Mouse (Mus musculus): ENCODE measurements around the gene Tbc1d5. TPM values are rescaled to one million over a fixed set of nuclear protein-coding genes. Genes with fewer than 3 reads are reported as not detected.

Gene Tbc1d5
- total and polyA plus RNA-seq, 3 experiments, result 6.6 to 13.9 (median 7.7) TPM

DNA sequence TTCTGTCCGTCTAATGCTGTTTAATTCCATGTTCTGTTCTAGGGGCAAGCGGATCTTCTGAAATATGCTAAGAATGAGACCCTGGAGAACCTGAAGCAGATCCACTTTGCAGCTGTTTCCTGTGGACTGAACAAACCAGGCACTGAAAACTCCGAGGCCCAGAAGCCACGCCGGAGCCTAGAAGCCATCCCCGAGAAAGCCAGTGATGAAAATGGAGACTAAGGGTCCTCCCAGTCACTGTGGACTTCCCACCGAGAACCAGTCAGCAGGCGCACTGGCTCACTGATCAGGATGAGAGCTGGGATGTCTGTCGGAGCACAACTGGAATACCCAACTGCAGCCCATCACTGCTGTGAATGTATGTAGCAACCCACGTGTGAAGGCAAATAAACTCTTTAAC is 491.5 kb downstream of the Tbc1d5 start:
- in situ Hi-C loops (cut with MboI; ENCODE audit: low pct_ligation_motif_present, low pct_unique_long_range_greater_than_20kb, low sequenced_read_pairs), result no loop called here
- no peak for TF ChIP-seq UBTF (IDR thresholded peaks at IDR 0.05; ENCODE audit: low read depth, low read length)
- TF ChIP-seq NELFE (IDR thresholded peaks at IDR 0.05; ENCODE audit: low read depth, low read length), result no peak
- no peak for TF ChIP-seq RAD21 (IDR thresholded peaks at IDR 0.05; ENCODE audit: low read depth, low read length)
- no peak for TF ChIP-seq POLR2A (IDR thresholded peaks at IDR 0.05; ENCODE audit: low read depth, low read length)
- TF ChIP-seq MYC (IDR thresholded peaks at IDR 0.05; ENCODE audit: low read depth, low read length), result no peak
- TF ChIP-seq BHLHE40 (IDR thresholded peaks at IDR 0.05; ENCODE audit: low read depth, low read length), result no peak
- TF ChIP-seq TCF12 (IDR thresholded peaks at IDR 0.05; ENCODE audit: low read depth, low read length), result no peak
- no peak for TF ChIP-seq ZNF384 (IDR thresholded peaks at IDR 0.05; ENCODE audit: low read depth, low read length)
- no peak for TF ChIP-seq ZC3H11A (IDR thresholded peaks at IDR 0.05; ENCODE audit: low read depth, low read length)
- no peak for TF ChIP-seq ZKSCAN1 (IDR thresholded peaks at IDR 0.05; ENCODE audit: borderline replicate concordance, low read depth, low read length)
- no peak for TF ChIP-seq EP300 (IDR thresholded peaks at IDR 0.05; ENCODE audit: low read length)
- TF ChIP-seq E2F4 (IDR thresholded peaks at IDR 0.05; ENCODE audit: insufficient replicate concordance, low read depth, low read length), result no peak
- TF ChIP-seq CHD1 (IDR thresholded peaks at IDR 0.05; ENCODE audit: low read depth, low read length), result no peak
- TF ChIP-seq USF1 (IDR thresholded peaks at IDR 0.05; ENCODE audit: low read depth, low read length), result no peak
- TF ChIP-seq KAT2A (IDR thresholded peaks at IDR 0.05; ENCODE audit: insufficient replicate concordance, low read length), result no peak
- H3K79me2 ChIP-seq (replicated peaks; ENCODE audit: control insufficient read depth, extremely low read depth, insufficient read depth, poor library complexity, severe bottlenecking), result no peaks in the 10 kb centered on the region
- DNase-seq (ENCODE audit: extremely low read depth), result no peak
- no peak overlapping the region for H3K4me3 ChIP-seq (replicated peaks in 1 of 3; ENCODE audit: low read depth in 2 of 3, low read length in 2 of 3, poor library complexity in 1 of 3)
- no peaks in the 10 kb centered on the region for H3K27me3 ChIP-seq (replicated peaks)
- no peaks in the 10 kb centered on the region for H3K9me3 ChIP-seq (replicated peaks; ENCODE audit: low read length)
- H3K4me2 ChIP-seq (ENCODE audit: insufficient read depth, low read depth, poor library complexity, severe bottlenecking), result no peak overlapping the region
- dilution Hi-C loops (cut with MboI; ENCODE audit: extremely low pct_ligation_motif_present, extremely low pct_unique_long_range_greater_than_20kb, low sequenced_read_pairs), result no loop called here
- H3K27ac ChIP-seq (ENCODE audit: insufficient read depth, low read depth), result no peak overlapping the region
- no peak overlapping the region for H3K9ac ChIP-seq (ENCODE audit: insufficient read depth, low read depth)
- peaks cover 30 to 39% of the 10 kb centered on the region in 2 experiments for H3K36me3 ChIP-seq (replicated peaks in 1 of 2; ENCODE audit: control insufficient read depth in 1 of 2, insufficient read depth in 1 of 2, low read length in 1 of 2)
- H3K4me1 ChIP-seq (ENCODE audit: control insufficient read depth in 1 of 2, insufficient read depth in 2 of 2), result peaks cover 2 to 17% of the 10 kb centered on the region in 2 experiments; a peak in 2 of 4 replicates

DNA sequence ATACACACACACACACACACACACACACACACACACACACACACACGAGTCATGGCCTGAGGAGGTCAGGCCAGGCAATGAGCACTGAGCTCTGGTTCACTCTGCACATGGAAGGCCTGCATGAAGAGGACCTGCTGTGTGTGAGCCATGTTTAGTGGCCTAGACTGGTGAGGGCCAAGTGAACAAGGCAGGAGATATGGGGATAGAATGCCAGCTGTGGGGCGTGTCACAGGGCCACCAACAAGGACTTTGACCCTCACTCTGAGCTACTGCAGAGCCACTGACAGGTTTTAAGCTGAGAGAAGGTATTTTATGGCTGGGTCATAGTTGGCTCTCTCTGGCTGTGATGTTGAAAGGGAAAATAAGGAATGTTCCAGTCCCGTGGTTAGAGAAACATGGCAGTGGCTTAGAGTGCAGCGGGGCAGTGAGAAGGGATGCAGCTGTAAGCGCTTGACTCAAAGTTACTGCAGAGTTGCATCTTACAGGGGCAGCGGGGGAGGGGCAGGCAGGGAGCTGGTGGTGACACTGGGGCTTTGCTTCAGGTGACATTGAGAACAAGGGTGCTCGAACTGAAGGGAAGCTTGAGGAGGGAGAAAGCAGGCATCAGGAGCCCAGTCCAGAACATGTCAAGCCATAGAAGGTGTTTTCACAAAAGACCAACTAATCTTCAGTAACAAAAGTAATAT is 494.0 kb downstream of the Tbc1d5 start:
- DNase-seq (ENCODE audit: extremely low read depth), result no peak
- dilution Hi-C loops (cut with MboI; ENCODE audit: extremely low pct_ligation_motif_present, extremely low pct_unique_long_range_greater_than_20kb, low sequenced_read_pairs), result no loop called here

More for the DNA sequence above, 494.0 kb downstream of the Tbc1d5 start:
- H3K27ac ChIP-seq (ENCODE audit: insufficient read depth, low read depth), result no peak overlapping the region
- H3K36me3 ChIP-seq (replicated peaks in 1 of 2; ENCODE audit: control insufficient read depth in 1 of 2, insufficient read depth in 1 of 2, low read length in 1 of 2), result peaks cover 33 to 54% of the 10 kb centered on the region in 2 experiments
- peaks cover 2 to 22% of the 10 kb centered on the region in 2 experiments; a peak in 2 of 4 replicates for H3K4me1 ChIP-seq (ENCODE audit: control insufficient read depth in 1 of 2, insufficient read depth in 2 of 2)
- H3K79me2 ChIP-seq (replicated peaks; ENCODE audit: control insufficient read depth, extremely low read depth, insufficient read depth, poor library complexity, severe bottlenecking), result no peaks in the 10 kb centered on the region
- no peaks in the 10 kb centered on the region for H3K27me3 ChIP-seq (replicated peaks)
- no peaks in the 10 kb centered on the region for H3K9me3 ChIP-seq (replicated peaks; ENCODE audit: low read length)
- H3K4me3 ChIP-seq (replicated peaks in 1 of 3; ENCODE audit: low read depth in 2 of 3, low read length in 2 of 3, poor library complexity in 1 of 3), result no peak overlapping the region
- H3K9ac ChIP-seq (ENCODE audit: insufficient read depth, low read depth), result no peak overlapping the region
- TF ChIP-seq CTCF (conservative IDR thresholded peaks at IDR 0.05 in 1 of 2, IDR thresholded peaks at IDR 0.05 in 1 of 2; ENCODE audit: low read depth in 2 of 2, low read length in 2 of 2) (no peak), SIN3A (IDR thresholded peaks at IDR 0.05; ENCODE audit: low read length) (no peak), MAZ (IDR thresholded peaks at IDR 0.05; ENCODE audit: low read depth, low read length) (no peak), CHD2 (IDR thresholded peaks at IDR 0.05; ENCODE audit: low read length) (no peak), USF2 (conservative IDR thresholded peaks at IDR 0.05; ENCODE audit: low read depth, low read length) (no peak)
- in situ Hi-C loops (cut with MboI; ENCODE audit: low pct_ligation_motif_present, low pct_unique_long_range_greater_than_20kb, low sequenced_read_pairs), result no loop called here
- no peak overlapping the region for H3K4me2 ChIP-seq (ENCODE audit: insufficient read depth, low read depth, poor library complexity, severe bottlenecking)
